Mouse (Mus musculus) left cerebral cortex, adult 11 months (tissue): ENCODE measurements around the gene Rfx2.
A peak's percentile ranks its signal among the peaks of the same experiment; 100 is the strongest.

ENCODE experiments used
- DNase-seq: peaks from one replicate; pipeline ENCODE4 v3.0.0; 2022; ENCODE audit warnings: low spot score

Rfx2 gene

DNA sequence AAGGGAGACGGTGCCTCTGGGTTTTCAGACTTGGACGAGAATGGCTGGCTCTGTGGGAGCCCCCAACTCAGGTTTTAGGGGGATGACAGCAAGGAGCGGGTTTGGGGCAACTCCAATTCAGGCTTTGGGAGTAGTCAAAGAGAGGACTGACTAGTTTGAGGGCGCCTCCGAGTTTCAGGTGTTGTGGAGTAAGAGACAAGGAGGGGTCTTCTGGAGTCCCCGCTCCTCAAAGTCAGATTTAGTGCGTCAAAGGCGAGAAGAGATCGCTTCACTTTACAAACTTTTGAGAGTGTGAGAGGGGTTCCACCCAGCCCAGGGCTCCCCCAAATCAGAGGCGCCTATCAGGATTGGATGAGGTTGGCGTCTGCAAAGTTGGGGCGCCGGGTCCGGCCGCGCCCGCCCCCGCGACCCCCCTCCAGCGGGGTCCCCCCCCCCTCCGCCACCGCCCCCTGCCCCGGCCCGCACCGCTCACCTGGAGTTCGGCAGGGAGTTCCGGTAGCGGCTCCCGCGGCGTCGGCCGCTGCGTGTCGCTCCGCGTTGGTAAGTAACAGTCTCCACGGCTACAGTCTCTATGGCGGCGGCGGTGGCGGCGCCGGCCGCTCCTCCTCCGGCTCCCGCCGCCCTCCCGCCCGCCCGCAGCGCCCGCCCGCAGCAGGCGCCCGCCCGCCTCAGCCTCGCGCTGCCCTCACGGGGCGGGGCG is at the start of gene Rfx2:
Rfx2 (minus strand) TSS at position 603 of the 700 bp plus-strand sequence.
- DNase-seq = no peak

DNA sequence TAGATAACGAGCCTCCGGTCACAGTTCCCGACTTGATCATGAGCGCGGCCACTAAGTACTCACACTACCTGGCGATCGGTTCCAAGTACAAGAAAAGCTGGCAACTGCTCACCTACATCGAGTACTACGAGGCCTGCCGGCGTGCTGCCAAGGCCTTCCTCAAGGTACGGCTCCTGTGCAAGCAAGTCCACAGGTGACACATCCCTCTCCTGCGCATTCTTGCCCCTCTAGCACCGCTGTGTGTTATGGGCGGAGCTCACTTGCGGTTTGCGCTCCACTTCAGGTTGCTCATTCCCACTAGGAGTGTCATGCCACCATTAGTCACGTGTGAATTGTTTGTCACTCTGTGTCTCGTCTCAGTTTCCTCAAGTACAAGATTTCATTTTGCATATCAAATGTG is 46.6 kb upstream of the Rfx2 start:
- DNase-seq = no peak

- DNase-seq = no peak
Measured at GRCm38 (mm10) chr17:56876981-56877380, 46.2 kb upstream of the Rfx2 start.

DNA sequence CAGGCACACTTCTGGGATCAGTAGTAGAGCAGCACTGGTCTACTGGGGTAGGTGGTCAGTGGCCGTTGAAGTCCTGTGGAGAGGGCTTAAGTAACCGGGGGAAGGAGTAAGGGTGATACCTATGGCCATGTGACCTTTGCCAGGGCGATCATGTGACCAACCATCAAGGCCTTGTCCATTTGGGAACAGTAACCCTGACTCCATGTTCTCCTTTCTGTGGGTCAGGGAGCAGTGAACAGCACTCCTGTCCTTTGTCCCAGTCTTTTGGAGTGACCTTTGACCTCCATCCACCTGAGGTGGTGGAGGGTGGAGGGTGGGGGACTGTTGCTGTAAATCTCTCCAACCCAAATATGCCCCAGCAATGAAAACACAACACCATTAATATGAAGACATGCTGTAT is 45.7 kb upstream of the Rfx2 start:
- DNase-seq = no peak

GRCm38 (mm10) chr17:56874936-56875651 is 44.3 kb upstream of the Rfx2 start, which contains the start of gene 1700061G19Rik:
TSS of gene 1700061G19Rik (plus strand) at chr17:56875477.
- no peak for DNase-seq

DNA sequence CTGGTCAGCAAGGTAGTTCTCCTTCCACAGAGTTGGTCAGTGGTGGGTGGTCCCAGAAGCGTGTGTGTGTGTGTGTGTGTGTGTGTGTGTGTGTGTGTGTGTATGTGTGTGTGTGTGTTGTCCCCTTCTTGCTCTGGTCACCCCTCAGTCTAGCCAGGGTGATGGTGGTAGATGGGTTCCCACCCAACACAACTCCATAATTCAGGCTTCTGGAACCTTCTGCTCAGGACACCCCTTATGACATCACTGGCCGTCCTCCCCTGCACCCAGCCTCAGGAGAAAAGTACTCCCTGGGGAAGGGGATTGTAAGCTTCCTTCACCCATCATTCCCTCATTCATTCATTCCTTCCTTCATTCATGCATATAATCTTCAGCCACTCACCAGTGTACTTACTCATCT is 43.4 kb upstream of the Rfx2 start, which contains the start of gene Acsbg2:
Acsbg2 (minus strand) TSS at position 211 of the 400 bp plus-strand sequence.
- no peak for DNase-seq

DNA sequence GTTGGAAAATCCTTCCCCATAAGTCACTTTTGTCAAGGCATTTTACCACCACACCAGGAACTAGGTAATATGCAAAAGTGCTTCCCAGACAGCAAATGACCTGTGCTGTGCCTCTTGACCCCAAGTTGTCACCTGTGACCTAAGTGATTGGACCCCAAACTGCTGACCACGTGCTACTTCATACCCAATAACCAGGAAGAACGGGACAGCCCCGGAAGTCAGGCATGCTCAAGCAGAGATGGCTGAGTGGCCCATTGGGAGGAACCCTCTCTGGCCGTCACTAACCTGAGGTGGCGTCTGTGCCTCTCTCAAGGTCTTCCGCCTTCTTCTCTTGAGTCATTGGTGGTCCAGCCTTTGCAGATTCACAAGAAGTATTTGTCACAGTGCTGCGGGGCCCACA is 41.7 kb upstream of the Rfx2 start:
- DNase-seq = no peak

DNA sequence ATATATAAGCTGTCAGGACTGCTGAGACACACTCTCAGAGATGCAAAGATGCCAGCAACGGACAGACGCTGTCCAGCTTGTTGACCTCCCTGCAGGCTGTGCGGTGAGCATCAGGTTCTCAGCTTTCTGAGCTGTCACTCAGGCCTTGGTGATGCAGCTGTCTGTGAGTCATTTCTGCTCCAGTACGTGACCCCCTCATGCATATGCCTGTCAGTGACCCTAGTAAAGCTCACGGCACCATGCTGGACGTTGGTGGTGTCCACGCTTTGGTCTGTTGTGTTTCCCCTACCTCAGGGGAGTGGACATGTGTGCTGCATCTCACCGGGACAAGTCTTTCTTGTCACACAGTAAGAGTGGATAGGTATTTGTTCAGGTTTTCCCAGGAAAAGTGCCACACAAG is 41.0 kb upstream of the Rfx2 start:
- no peak for DNase-seq

DNA sequence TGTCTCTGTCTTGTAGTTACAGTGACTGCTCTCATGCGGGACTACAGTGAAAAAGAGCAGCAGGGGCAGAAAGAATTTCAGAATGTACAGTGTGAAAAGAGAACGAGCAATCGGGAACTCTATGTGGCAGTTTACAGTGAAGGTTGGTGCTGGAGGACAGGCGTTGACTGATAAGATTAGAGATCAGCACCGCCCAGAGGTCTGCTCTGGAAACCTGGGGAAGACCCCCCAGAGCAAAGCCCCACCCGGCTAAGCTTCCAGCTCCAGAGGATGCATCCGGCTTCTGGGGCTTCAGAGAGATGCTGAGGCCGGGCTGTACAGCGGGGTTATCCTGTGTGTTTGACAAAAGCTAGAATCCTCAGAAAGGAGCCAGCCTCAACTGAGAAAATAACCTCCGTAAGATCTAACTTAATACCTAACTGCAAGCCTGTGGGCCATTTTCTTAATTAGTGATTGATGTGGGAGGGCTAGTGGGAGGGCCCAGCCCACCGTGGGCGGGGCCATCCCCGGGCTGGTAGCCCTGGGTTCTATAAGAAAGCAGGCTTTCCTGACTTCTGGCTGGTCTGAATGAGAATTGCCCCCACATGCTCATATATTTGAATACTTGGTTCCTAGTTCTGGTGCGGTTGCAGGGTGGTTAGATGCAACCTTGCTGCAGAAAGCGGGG is 39.6 kb upstream of the Rfx2 start:
- DNase-seq = no peak

DNA sequence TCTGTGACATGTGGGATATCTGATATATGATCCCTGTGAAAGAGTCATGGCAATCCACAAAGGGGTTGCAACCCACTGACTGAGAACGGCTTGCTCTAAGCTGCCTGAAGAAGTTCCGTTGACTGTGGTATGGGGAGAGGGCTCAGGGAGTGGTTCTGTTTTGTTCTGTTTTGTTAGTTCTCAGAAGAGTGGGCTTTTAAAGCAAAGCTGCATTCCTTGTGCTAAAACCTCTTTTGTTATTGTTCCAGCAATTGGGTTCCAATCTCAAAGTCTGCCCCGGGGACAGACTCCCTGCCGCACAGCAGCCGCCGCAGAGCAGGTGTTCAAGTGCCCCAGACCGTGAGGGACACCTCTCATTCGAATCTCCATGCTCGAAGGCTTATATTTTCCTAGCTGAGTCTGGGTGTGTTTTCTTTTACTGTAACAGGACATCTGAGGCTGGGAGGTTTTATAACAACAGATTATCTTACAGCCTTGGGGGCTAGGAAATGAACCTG is 38.7 kb upstream of the Rfx2 start:
- DNase-seq = no peak

GRCm38 (mm10) chr17:56866071-56866470 is 35.3 kb upstream of the Rfx2 start:
- no peak for DNase-seq

DNA sequence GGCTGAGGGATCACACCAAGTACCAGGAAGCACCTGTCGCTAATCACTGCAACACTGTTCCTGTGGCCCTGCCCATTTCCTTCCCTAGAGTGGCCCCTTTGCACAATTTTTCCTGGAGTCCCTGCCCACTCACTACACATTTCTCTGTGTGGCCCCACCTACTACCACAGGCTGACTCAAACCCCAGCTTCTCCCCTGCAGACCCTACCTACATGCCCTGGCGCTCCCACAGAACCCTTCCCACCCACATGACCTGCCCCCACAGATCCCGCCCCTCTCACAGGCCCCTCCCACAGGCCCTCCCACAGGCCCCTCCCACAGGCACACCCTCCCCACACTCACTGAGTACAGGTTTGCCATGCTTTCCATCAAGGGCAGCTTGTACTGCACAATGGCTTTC is 30.4 kb upstream of the Rfx2 start:
- no peak for DNase-seq

DNA sequence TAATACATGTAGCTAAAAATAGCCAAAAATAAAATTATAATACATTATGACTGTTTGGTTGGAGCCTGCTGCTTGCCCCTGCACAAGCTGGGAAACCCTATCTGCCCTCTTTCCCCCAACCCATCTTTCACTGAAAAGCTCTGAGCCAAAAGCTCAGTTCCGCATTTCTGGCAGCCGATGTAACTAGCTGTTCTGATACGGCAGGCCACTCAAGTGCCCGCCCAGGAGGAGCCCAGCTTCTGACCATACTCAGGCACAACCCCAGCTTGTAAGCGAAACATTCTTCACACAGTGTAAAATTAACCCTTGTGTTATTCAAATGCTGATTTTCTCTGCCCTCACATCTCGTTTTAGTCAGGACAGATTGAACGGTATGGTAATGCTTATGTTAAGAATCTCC is 28.1 kb upstream of the Rfx2 start:
- DNase-seq = no peak

DNA sequence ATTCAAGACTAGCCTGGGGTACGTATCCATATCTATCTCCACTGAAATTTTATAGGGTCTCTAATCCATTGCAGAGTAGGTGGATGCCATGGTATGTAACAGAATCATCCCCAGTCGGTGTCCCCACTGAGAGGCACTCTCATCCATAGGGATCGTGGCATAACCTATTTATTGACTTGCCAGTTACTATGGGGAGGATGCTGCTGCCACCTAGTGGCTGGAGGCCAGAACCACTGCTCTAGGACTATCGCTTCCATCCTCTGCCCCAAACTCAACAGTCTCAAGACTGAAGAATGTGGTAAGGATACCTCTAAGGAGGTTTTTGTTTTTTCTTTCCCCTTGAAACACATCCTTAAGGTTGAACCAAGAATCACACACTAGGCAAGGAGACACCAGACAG is 27.4 kb upstream of the Rfx2 start:
- peak; percentile 21 for DNase-seq

DNA sequence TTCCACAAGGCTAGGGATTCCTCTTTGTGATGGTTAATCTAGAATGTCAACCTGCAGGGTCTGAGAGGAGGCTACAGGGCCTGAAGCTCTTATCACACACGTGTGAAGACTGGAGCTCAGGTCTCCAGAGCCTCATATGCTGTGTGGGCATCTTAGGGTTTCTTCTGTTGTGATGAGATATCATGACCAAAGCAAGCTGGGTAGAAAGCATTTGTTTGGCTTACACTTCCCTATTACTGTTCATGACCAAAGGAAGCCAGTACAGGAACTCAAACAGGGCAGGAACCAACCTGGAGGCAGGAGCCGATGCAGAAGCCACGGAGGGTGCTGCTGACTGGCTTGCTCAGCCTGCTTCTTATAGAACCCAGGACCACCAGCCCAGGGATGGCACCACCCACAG is 24.6 kb upstream of the Rfx2 start:
- DNase-seq = no peak

DNA sequence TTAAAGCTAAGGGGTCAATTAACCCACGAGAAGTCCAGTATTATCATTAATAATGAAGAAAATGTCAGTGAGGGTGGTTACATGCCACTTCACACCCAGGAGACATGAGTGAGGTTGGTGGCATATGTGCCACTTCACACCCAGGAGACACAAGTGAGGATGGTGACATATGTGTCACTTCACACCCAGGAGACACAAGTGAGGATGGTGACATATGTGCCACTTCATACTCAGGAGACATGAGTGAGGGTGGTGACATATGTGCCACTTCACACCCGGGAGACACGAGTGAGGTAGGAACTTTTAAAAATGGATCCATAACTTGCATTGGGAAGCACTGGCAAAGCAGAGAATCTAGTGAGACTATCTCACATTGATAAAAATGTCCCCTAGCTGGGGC is 20.4 kb upstream of the Rfx2 start:
- DNase-seq = no peak

DNA sequence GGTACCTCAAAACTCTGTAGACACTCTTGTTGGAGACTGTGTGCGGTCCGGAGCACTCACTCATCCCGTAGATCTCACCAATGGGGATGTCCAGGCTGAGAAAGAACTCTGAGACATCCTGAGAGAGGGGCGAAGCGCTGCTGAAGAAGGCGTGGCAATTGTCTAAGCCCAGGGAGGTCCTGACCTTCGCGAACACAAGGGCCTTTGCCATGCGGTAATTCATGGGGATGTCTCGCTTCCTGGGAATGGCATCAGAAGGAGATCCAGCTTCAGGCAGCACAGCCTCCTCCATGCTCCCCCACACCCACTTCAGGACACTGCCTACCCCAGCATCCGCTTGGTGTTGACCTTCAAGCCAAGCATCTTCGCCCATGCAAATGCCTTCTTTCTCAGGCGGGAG is 18.9 kb upstream of the Rfx2 start:
- DNase-seq = no peak

GRCm38 (mm10) chr17:56848785-56849184 is 18.0 kb upstream of the Rfx2 start:
- DNase-seq = no peak

DNA sequence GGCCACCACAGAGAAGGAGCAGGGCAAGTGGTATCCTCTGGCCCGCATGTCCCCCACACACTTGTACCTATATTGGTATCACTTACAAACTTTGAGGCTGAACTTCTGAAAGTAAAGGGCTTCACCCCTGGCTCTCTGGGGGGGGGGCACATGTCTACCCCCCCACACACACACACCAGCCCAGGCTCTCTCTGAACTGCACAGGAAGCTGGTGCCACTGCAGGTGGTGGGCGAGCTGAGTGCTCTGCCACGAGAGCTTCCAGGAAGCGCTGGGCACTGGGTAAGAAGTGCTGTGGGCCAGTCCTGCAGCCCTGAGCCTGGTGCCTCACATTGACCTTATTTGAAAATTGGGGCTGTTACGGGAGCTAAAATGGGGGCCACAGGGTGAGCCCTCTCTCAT is 12.9 kb upstream of the Rfx2 start:
- DNase-seq = no peak

DNA sequence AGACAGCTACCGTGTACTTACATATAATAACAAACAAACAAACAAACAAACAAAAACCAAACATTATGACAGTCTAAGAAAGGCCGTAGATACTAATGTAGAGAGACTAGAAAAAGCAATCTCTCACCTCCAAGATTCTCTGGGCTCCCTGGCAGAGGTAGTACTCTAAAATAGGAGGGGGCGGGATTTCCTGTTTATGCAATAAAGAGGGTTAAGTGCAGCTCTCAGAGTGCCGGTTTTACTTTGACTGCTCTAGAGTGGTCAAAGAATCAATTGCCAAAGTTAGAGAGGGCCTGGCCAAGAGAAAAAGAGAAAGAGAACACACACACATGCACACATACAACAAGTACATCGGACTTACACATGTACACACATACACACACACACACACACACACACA is 11.4 kb upstream of the Rfx2 start:
- no peak for DNase-seq

GRCm38 (mm10) chr17:56840524-56840923 is 9.7 kb upstream of the Rfx2 start:
- no peak for DNase-seq

- DNase-seq = no peak
Measured at GRCm38 (mm10) chr17:56836336-56836735, 5.5 kb upstream of the Rfx2 start.

DNA sequence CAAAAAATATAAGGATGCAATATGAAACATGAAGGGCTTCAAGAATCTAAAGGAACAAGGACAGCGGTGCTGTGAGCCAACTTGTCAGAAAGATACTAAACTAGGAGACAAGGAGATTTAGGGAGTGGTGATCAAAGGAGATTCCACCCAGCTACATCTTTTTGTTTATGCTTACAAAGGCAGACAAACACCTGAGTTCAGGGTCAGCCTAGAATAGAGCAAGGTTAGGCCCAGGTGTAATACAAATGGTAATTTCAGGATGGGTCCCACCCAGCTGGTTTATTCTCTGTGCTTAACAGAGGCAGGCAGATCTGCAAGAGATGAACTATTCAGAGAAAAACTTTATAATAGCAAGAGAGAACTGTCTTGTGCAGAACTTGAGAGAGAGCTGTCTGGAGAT is 2.6 kb upstream of the Rfx2 start:
- DNase-seq = no peak
